Mouse (Mus musculus) testis, postnatal 14 days (tissue): Measurements from ENCODE around the gene Klhl26.

Source experiments
- DNase-seq: peaks from one replicate; pipeline ENCODE4 v3.0.0; 2021; ENCODE audit warnings: low spot score

Klhl26 gene

DNA sequence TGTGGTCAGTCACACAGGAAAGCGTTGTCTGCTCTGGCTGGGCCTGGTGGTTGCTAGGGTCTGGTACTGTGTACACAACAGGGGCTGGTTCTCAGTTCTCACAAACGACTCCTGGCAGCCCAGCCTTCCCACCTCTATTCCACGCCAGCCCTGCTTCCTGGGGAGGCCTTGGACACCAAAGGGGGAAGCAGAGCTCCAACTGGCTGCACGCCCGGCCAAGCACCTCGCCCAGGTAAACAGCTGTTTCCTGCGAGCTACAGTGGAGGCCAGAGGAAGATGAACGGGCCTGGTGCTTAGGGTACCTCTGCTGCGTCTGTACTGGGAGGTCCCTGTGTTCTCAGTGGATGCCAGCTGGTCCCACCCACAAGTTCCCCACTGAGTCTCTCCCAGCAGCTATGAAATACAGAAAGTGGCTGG, 67.3 kb downstream of the Klhl26 start:
- DNase-seq = no peak

DNA sequence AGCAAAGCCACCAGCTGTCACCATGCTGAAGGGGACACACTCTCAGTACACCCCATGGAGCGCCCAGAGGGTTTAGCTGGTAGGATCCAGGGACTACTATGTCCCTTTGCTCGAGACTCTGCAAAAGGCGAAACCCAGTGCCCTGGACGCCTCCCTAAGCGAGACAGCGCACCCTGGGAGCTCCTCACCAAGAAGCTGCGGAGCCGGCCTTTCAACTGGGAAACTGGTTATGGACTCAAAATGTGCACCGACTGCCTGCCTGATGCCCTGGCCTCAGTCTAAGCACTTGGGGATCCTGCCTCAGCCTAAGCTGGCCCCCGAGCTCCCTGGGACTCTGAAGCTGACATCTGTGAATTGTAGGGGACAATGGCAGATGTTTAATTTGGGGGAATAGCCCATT, 67.7 kb downstream of the Klhl26 start:
- no peak for DNase-seq

DNA sequence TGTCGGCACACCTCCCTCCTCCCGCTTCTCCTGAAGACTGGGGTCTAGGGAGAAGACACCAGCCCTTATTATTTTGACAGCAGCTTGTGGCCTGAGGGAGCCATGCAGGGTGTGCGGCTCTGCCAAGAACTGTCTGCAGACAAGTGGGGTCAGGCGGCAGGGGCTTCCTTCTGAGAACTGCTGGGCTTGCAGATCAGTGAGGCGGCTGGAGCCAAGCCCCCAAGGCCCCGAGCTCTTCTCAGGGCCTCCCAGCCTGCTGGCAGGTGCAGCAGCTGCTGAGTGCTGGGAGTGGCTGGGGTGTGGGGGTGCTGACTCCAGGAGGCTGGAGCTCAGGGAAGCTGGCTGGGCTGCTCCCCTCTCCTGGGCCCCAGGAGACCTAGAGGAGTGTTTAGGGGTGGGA, 68.5 kb downstream of the Klhl26 start:
- peak; percentile 32 for DNase-seq

DNA sequence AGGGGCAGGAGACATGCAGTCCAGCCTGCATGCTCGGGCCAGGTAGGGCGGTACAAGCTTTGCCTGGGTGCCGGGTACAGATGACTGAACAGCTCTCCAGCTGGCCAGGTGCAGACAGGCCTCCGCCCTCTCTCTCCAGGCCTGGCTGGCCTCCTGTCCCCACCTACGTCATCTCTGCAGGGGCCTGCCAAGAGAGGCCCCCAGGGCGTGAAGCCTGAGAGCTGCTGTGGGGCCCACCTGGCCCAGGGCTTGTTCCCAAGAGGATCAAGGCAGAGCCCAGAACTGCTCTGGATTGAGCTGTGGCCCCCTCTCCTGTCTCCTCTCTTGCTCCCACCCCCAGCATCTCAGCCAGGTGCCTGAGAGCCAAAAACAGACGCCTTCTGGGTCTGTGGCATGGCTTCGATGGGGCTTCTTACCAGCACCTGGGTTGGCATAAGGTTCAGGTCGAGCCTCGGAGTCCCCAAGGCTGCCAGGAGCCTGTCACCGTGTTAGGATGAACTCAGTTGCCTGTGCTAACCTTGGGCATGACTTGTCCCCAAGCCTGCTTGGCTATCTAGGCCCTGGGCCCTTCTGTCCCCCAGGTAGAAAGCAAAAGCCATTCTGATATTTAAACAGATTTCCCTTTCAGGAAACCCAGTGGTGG, 70.2 kb downstream of the Klhl26 start:
- no peak for DNase-seq

DNA sequence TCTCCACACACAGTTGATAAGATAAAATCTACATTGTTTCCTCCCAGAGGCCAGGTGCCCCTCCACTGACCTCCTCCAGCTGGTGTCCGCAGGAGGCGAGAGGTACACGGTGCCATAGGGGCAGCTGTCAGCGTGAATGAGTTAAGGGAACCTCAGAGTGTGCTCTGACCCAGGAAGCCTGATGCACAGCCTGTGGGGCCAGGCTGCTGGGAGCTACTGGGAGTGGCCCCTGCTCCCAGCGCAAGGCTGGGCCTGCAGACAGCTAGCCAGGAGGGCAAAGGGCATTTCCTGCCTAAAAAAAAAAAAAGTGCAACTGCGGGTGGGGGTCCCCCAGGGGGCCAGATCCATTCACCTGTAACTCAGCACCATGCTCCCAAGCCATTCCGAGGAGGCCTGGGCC, 71.6 kb downstream of the Klhl26 start:
- no peak for DNase-seq

DNA sequence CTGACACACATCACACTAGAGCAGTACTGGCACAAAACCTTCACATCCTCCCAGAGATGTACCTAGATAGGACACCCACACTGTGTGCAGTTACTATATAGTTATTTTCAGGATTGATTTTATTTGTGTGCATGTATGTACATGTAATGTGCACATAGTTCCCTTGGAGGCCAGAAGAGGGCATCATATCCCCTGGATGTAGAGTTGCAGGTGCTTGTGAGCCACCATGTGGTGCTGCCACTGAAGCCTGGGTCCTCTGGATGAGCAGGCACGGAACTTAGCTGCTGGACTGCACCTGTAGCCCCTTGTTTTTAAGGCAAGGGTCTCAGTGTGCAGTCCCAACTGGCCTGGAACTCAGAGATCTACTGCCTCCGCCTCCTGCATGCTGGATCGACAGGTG, 72.6 kb downstream of the Klhl26 start:
- no peak for DNase-seq
